Mouse (Mus musculus): ENCODE measurements around the gene Echdc2. TPM values are rescaled to one million over a fixed set of nuclear protein-coding genes. Genes with fewer than 3 reads are reported as not detected.
"Not testable (repeated sequence)": the region's sequence is repeated elsewhere in the genome, so short reads cannot be mapped to it uniquely, and the experiment has no call there.

The Echdc2 gene
- polyA plus RNA-seq (2015; fragmentation: Nextera tagmentation; extraction: Ambion mirVana), result 15.4 and 18.6 TPM in 2 replicates

GRCm38 (mm10) chr4:108165152-108165895 is at the start of gene Echdc2:
Echdc2 (plus strand) TSS chr4:108165437.
- Histone ChIP-seq H3K27ac (replicated peaks) (no peak within 1 kb of the TSS), H3K4me3 (replicated peaks) (peak within 1 kb of the TSS; percentile 55), H3K4me1 (replicated peaks) (0 out of 2 replicates have a peak, but pooled peaks cover 4% of the 10 kb centered on the region), H3K4me2 (peak within 1 kb of the TSS; percentile 65), H3K9me3 (replicated peaks) (no peaks in the 10 kb centered on the region), H3K9ac (peak within 1 kb of the TSS; percentile 33; the same call in 1 of the 2 replicates), H3K36me3 (replicated peaks) (no peaks in the 10 kb centered on the region), H3K27me3 (peaks cover 31% of the 10 kb centered on the region)
- no peak for ATAC-seq (ENCODE audit: insufficient read depth)
- 2% methylated on average over 43 of the region's 43 CpGs for WGBS (ENCODE audit: insufficient replicate concordance)

DNA sequence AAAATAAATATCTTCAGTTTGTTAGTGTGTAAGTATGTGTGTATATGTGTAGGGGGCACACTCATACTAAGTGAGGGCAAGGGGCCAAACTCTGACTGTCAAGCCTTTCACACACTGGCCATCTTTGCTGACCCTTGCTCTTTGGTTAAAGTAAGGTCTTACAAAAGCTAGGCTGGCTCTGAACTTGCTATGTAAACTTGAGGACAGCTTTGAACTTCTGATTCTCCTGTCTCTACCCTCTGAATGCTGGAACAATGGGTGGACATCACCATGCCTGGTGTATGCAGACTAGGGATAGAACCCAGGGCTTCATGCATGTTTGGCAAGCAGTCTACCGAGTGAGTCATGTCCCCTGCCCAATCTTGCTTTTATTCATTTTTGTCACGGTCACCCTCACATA is 48.8 kb upstream of the Echdc2 start:
- no peak; the same call in 1 of the 2 replicates for ATAC-seq (ENCODE audit: insufficient read depth)
- no peak overlapping the region for H3K27ac ChIP-seq (replicated peaks)
- WGBS (ENCODE audit: insufficient replicate concordance), result 70% methylated on average over 2 of the region's 2 CpGs

DNA sequence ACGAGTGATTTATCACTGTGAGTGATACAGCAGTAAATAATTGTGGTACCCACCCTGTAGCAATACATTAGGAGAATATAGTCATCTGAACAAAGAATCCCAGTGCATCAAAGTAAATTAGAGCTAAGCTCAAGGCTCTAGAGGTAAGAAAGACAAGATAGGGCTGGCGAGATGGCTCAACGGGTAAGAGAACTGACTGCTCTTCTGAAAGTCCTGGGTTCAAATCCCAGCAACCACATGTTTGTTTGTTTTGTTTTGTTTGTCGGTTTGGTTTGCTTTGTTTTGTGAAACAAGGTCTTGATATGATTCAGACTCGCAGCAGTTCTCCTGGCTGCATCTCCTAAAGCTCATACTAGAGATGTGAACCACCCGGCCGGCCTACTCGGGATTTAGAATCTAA is 47.7 kb upstream of the Echdc2 start:
- Histone ChIP-seq H3K4me3 (replicated peaks) (peak overlapping the region; percentile 71), H3K27ac (replicated peaks) (no peak overlapping the region), H3K4me1 (replicated peaks) (peaks cover 13% of the 10 kb centered on the region), H3K27me3 (no peaks in the 10 kb centered on the region), H3K4me2 (peak overlapping the region; percentile 85), H3K9ac (no peak overlapping the region), H3K9me3 (replicated peaks) (no peaks in the 10 kb centered on the region), H3K36me3 (replicated peaks) (no peaks in the 10 kb centered on the region)
- WGBS (ENCODE audit: insufficient replicate concordance), result 74% methylated on average over 8 of the region's 8 CpGs
- ATAC-seq (ENCODE audit: insufficient read depth), result no peak

More for the DNA sequence above, 48.8 kb upstream of the Echdc2 start:
- no peaks in the 10 kb centered on the region for H3K27me3 ChIP-seq
- peaks cover 13% of the 10 kb centered on the region for H3K4me1 ChIP-seq (replicated peaks)
- no peak overlapping the region for H3K9ac ChIP-seq
- H3K9me3 ChIP-seq (replicated peaks), result no peaks in the 10 kb centered on the region
- 0 out of 2 replicates have a peak, but pooled peaks cover 4% of the 10 kb centered on the region for H3K36me3 ChIP-seq (replicated peaks)
- H3K4me2 ChIP-seq, result no peak overlapping the region
- H3K4me3 ChIP-seq (replicated peaks), result no peak overlapping the region

DNA sequence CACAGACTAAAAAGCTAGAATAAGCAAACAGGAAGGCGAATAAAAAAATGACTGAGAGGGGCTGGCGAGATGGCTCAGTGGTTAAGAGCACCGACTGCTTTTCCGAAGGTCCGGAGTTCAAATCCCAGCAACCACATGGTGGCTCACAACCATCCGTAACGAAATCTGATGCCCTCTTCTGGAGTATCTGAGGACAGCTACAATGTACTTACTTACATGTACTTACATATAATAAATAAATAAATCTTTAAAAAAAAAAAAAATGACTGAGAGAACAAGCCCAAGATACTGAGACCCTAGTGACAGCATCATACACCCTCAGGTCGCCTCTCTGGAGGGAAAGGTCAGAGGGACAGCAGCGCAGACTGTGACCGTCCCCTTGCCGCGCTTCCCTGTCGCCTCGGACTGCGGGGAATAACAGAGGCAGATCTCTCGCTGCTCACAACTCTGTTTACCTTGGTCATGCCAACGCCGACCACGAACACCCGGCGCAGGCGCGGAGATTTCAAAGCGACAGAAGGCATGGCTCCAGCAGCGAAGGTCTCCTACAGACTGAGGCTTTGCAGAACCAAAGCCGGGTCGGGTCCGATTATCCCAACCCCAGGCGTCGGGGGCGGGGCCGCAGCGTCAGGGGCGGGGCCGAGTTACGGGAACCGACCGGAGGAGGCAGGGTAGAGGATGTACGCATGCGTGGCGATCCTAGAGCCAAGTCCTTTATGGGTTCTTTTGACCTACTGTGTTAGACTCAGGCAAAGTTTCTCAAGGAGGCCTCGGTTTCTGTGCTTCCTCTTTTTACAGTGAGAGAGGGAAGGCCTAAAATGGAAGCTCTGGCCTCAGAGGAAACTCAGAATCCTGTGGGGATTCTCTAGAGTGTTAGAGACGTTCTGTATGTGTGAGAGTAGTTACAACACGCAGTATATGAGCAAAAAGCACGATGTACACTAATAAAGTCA is 47.0 kb upstream of the Echdc2 start:
- Histone ChIP-seq H3K27me3 (no peaks in the 10 kb centered on the region), H3K4me3 (replicated peaks) (peak overlapping the region; percentile 71), H3K9ac (peak overlapping the region; percentile 67), H3K27ac (replicated peaks) (peak overlapping the region; percentile 67), H3K36me3 (replicated peaks) (no peaks in the 10 kb centered on the region), H3K9me3 (replicated peaks) (no peaks in the 10 kb centered on the region), H3K4me1 (replicated peaks) (peaks cover 13% of the 10 kb centered on the region), H3K4me2 (peak overlapping the region; percentile 85)
- 7% methylated on average over 45 of the region's 45 CpGs for WGBS (ENCODE audit: insufficient replicate concordance)
- peak; percentile 83 for ATAC-seq (ENCODE audit: insufficient read depth)

DNA sequence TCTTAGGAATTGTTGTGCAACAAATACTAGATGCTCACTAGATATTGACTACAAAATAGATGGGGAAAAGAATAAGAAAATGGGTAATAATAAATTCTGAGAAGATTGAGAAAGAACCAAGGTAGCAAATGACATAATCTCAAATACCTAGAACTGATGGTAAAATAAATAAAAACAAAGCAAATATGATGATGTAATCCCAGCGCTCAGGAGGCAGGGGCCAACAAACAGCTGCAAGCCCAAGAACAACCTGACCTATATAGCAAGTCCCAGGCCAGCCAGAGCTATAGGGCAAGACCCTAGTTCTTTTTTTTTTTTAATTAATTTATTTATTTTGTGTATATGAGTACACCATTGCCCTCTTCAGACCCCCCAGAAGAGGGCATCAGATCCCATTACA is 41.1 kb upstream of the Echdc2 start:
- Histone ChIP-seq H3K4me1 (replicated peaks) (peaks cover under 1% of the 10 kb centered on the region; the same call in 1 of the 2 replicates), H3K27me3 (no peaks in the 10 kb centered on the region), H3K36me3 (replicated peaks) (no peaks in the 10 kb centered on the region), H3K4me3 (replicated peaks) (no peak overlapping the region), H3K4me2 (no peak overlapping the region), H3K9me3 (replicated peaks) (no peaks in the 10 kb centered on the region), H3K27ac (replicated peaks) (no peak overlapping the region), H3K9ac (no peak overlapping the region)
- WGBS (ENCODE audit: insufficient replicate concordance), result 64% methylated on average over 1 of the region's 1 CpGs
- no peak for ATAC-seq (ENCODE audit: insufficient read depth)

DNA sequence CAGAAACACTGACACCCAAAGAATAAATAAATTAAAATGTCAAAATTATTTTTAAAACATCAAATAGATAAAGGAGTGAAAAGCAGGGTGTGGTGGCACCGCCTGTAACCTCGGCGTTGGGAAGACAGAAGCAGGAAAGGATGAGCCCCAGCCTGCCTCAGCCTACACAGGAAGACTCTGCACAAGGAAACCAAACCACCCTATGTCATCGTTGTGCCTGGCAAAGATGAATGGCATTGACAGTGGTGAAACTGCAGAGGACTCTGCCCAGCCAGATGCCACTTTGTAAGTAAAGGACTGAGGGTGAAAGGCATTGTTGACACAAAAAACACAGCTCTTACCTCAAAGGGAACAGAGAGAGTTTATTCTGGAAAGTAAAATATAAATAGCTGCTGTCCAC is 39.0 kb upstream of the Echdc2 start:
- Histone ChIP-seq H3K27ac (replicated peaks) (no peak overlapping the region), H3K4me1 (replicated peaks) (no peaks in the 10 kb centered on the region), H3K4me3 (replicated peaks) (no peak overlapping the region), H3K27me3 (no peaks in the 10 kb centered on the region), H3K4me2 (no peak overlapping the region), H3K9ac (no peak overlapping the region), H3K9me3 (replicated peaks) (no peaks in the 10 kb centered on the region), H3K36me3 (replicated peaks) (no peaks in the 10 kb centered on the region)
- no peak for ATAC-seq (ENCODE audit: insufficient read depth)
- 64% methylated on average over 4 of the region's 4 CpGs for WGBS (ENCODE audit: insufficient replicate concordance)

DNA sequence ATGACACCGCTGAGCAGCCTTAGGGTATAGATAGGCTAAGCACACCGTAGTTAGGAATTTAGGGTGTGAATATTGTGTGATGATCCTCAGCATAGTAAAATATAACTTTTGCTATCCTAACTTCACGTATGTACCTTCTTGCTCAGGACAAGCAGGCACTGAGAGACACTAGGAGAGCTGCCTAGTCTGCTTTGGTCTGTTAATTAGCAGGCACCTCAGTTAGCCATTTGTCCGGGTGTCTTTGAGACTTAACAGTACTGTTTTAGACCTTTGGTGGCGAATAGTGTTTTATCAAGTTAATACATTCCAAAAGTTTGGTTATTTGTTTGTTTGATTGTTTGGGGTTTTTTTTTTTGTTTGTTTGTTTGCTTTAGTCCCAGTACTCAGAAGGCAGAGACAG is 37.7 kb upstream of the Echdc2 start:
- Histone ChIP-seq H3K4me3 (replicated peaks) (no peak overlapping the region), H3K27me3 (no peaks in the 10 kb centered on the region), H3K9ac (no peak overlapping the region), H3K4me2 (no peak overlapping the region), H3K36me3 (replicated peaks) (no peaks in the 10 kb centered on the region), H3K9me3 (replicated peaks) (no peaks in the 10 kb centered on the region), H3K4me1 (replicated peaks) (no peaks in the 10 kb centered on the region), H3K27ac (replicated peaks) (no peak overlapping the region)
- ATAC-seq (ENCODE audit: insufficient read depth), result no peak
- WGBS (ENCODE audit: insufficient replicate concordance), result 63% methylated on average over 5 of the region's 5 CpGs

DNA sequence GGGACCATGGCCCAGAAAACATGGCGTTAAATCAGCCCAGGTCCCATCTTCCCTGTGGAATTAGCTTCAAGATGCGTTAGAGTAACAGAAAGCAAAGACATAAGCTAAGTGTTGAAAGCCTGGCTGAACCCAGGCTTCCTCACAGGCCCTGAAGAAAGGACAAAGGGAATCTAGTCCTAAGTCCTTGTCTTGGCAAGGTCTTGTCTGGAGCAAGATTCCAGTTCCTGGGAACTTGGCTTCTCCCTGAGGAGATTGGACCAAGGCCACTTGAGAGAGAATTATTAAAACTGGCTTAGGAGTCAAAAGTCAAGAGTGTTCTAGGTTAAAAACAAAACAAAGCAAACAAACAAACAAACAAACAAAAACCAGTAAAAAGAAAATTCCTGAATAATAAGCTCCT is 36.9 kb upstream of the Echdc2 start:
- 63% methylated on average over 2 of the region's 2 CpGs for WGBS (ENCODE audit: insufficient replicate concordance)
- no peak overlapping the region for H3K4me3 ChIP-seq (replicated peaks)
- no peaks in the 10 kb centered on the region for H3K36me3 ChIP-seq (replicated peaks)
- no peak for ATAC-seq (ENCODE audit: insufficient read depth)
- H3K9me3 ChIP-seq (replicated peaks), result no peaks in the 10 kb centered on the region
- no peak overlapping the region for H3K9ac ChIP-seq
- no peak overlapping the region for H3K4me2 ChIP-seq
- no peak overlapping the region for H3K27ac ChIP-seq (replicated peaks)
- no peaks in the 10 kb centered on the region for H3K27me3 ChIP-seq
- H3K4me1 ChIP-seq (replicated peaks), result no peaks in the 10 kb centered on the region

- H3K9me3 ChIP-seq (replicated peaks), result no peaks in the 10 kb centered on the region
- no peak for ATAC-seq (ENCODE audit: insufficient read depth)
- H3K27ac ChIP-seq (replicated peaks), result no peak overlapping the region
- no peaks in the 10 kb centered on the region for H3K4me1 ChIP-seq (replicated peaks)
- H3K4me3 ChIP-seq (replicated peaks), result no peak overlapping the region
- H3K36me3 ChIP-seq (replicated peaks), result no peaks in the 10 kb centered on the region
- WGBS (ENCODE audit: insufficient replicate concordance), result 61% methylated on average over 3 of the region's 3 CpGs
- H3K9ac ChIP-seq, result no peak overlapping the region
- no peak overlapping the region for H3K4me2 ChIP-seq
- H3K27me3 ChIP-seq, result no peaks in the 10 kb centered on the region
Observed at GRCm38 (mm10) chr4:108130452-108130851, 34.8 kb upstream of the Echdc2 start.

GRCm38 (mm10) chr4:108136938-108137337 is 28.3 kb upstream of the Echdc2 start:
- no peaks in the 10 kb centered on the region for H3K9me3 ChIP-seq (replicated peaks)
- H3K36me3 ChIP-seq (replicated peaks), result no peaks in the 10 kb centered on the region
- H3K9ac ChIP-seq, result no peak overlapping the region
- no peak for ATAC-seq (ENCODE audit: insufficient read depth)
- no peak overlapping the region for H3K4me3 ChIP-seq (replicated peaks)
- WGBS (ENCODE audit: insufficient replicate concordance), result 64% methylated on average over 5 of the region's 5 CpGs
- no peak overlapping the region for H3K27ac ChIP-seq (replicated peaks)
- H3K4me1 ChIP-seq (replicated peaks), result no peaks in the 10 kb centered on the region
- no peak overlapping the region for H3K4me2 ChIP-seq
- no peaks in the 10 kb centered on the region for H3K27me3 ChIP-seq

- H3K4me1 ChIP-seq (replicated peaks); H3K4me2 ChIP-seq; H3K36me3 ChIP-seq (replicated peaks); H3K9me3 ChIP-seq (replicated peaks); ATAC-seq (ENCODE audit: insufficient read depth); H3K27ac ChIP-seq (replicated peaks); H3K27me3 ChIP-seq; H3K9ac ChIP-seq; H3K4me3 ChIP-seq (replicated peaks): not testable (repeated sequence)
- WGBS (ENCODE audit: insufficient replicate concordance), result 53% methylated on average over 2 of the region's 2 CpGs
Observed at GRCm38 (mm10) chr4:108143178-108143577, 22.1 kb upstream of the Echdc2 start.

All from liver, embryonic 15.5 days (tissue).